Mouse (Mus musculus): ENCODE measurements around the gene Tmem29. TPM values are rescaled to one million over a fixed set of nuclear protein-coding genes. Genes with fewer than 3 reads are reported as not detected.

Gene Tmem29
- polyA plus RNA-seq, 1 experiment from 2014 or later, result 20.5 TPM

DNA sequence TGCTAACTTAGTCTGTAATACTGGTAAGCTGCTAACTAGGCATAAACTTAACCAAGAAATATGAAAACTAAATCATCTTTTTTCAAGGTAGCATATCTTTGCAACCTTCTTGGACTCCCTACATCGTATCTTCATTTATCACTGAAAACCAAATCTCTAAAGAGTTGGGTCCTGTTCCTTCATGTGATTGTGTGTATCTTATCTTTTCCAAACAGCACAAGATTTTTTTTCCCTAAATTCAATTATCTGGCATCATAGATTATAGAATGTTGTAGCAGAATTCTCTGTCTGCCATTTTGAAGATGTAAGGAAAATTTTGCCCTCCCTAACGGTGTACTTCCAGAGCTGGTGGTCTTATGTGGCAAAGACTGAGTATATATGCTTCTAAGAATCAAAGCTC is 22.6 kb downstream of the Tmem29 start:
- no peaks in the 10 kb centered on the region for H3K27me3 ChIP-seq (replicated peaks; ENCODE audit: insufficient read depth, low read length)
- no peak for TF ChIP-seq CTCF (IDR thresholded peaks at IDR 0.05)
- no peak for TF ChIP-seq EP300 (IDR thresholded peaks at IDR 0.05)
- H3K27ac ChIP-seq (ENCODE audit: low read length), result no peak overlapping the region
- no peaks in the 10 kb centered on the region for H3K4me1 ChIP-seq (ENCODE audit: insufficient read depth, low read depth, low read length)
- no peak overlapping the region for H3K4me3 ChIP-seq (ENCODE audit: low read depth, low read length)
- H3K9ac ChIP-seq (replicated peaks; ENCODE audit: low read depth), result no peak overlapping the region
- no peaks in the 10 kb centered on the region for H3K9me3 ChIP-seq (ENCODE audit: low read length)
- ATAC-seq (no peak), DNase-seq (ENCODE audit: low spot score) (no peak)
- H3K4me2 ChIP-seq (replicated peaks; ENCODE audit: low read depth, low read length), result no peak overlapping the region
- 90% methylated on average over 2 of the region's 2 CpGs for WGBS
- H3K36me3 ChIP-seq (ENCODE audit: insufficient read depth, low read length), result no peaks in the 10 kb centered on the region

DNA sequence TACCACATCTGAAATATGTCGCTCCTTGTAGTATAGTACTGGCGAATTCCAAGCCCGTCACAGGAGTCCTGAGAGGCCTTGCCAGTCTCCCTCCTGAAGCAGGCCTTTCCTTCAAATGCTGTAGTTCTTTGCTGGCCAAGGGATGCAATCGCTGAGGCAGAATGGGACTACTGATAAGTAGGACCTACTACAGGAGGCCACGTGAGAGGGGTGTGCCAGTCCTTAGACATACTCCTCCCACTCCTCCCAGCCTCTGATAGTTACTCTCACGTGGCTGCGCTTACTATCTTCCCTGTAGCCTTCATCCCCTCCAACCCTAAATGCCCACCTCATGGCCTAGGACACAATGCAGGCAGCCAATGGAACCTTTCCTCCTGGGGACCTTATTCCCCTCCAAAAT is 23.6 kb downstream of the Tmem29 start:
- TF ChIP-seq EP300 (IDR thresholded peaks at IDR 0.05) (no peak), CTCF (IDR thresholded peaks at IDR 0.05) (no peak)
- Histone ChIP-seq H3K9me3 (ENCODE audit: low read length) (no peaks in the 10 kb centered on the region), H3K9ac (replicated peaks; ENCODE audit: low read depth) (no peak overlapping the region), H3K27me3 (replicated peaks; ENCODE audit: insufficient read depth, low read length) (no peaks in the 10 kb centered on the region), H3K4me1 (ENCODE audit: insufficient read depth, low read depth, low read length) (no peaks in the 10 kb centered on the region), H3K36me3 (ENCODE audit: insufficient read depth, low read length) (no peaks in the 10 kb centered on the region), H3K27ac (ENCODE audit: low read length) (no peak overlapping the region), H3K4me3 (ENCODE audit: low read depth, low read length) (no peak overlapping the region), H3K4me2 (replicated peaks; ENCODE audit: low read depth, low read length) (no peak overlapping the region)
- ATAC-seq (no peak), DNase-seq (ENCODE audit: low spot score) (no peak)
- 87% methylated on average over 7 of the region's 7 CpGs for WGBS

DNA sequence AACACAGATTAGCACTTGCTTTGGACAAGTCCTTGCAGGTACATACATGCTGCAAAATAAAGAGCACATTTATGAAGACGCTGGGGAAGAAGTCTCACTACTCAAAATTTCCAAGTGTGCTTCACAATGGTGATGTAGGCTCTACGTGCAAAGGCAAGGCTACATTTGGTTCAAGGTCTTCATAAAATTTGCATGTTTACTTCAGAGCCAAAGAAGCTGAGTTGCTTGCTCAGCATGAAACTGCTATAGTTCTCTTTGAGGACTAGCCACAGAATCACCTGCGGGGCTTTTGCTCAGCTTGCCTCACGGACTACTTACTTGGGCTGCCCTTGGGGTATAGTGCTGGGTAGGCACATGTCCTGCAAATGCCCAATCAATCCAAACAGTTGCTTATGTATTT is 45.4 kb downstream of the Tmem29 start:
- Histone ChIP-seq H3K4me3 (ENCODE audit: low read depth, low read length) (no peak overlapping the region), H3K9me3 (ENCODE audit: low read length) (no peaks in the 10 kb centered on the region), H3K27ac (ENCODE audit: low read length) (no peak overlapping the region), H3K4me2 (replicated peaks; ENCODE audit: low read depth, low read length) (no peak overlapping the region), H3K27me3 (replicated peaks; ENCODE audit: insufficient read depth, low read length) (no peaks in the 10 kb centered on the region), H3K9ac (replicated peaks; ENCODE audit: low read depth) (no peak overlapping the region), H3K4me1 (ENCODE audit: insufficient read depth, low read depth, low read length) (no peaks in the 10 kb centered on the region), H3K36me3 (ENCODE audit: insufficient read depth, low read length) (no peaks in the 10 kb centered on the region)
- no peak for TF ChIP-seq EP300 (IDR thresholded peaks at IDR 0.05)
- no peak for TF ChIP-seq CTCF (IDR thresholded peaks at IDR 0.05)
- ATAC-seq (no peak), DNase-seq (ENCODE audit: low spot score) (no peak)
- 90% methylated on average over 4 of the region's 4 CpGs for WGBS

Other genes with a start within 250 kb of the Tmem29 start
- 145 and 178 TPM in 2 replicates for gene Alas2, start 88.2 kb upstream of the Tmem29 start, polyA plus RNA-seq (2015; fragmentation: Nextera tagmentation; extraction: Ambion mirVana)
- gene Pfkfb1, start 129.1 kb upstream of the Tmem29 start, polyA plus RNA-seq (2015; fragmentation: Nextera tagmentation; extraction: Ambion mirVana), result 1.9 and 2.5 TPM in 2 replicates
- 6.7 and 7.3 TPM in 2 replicates for gene Apex2, start 130.7 kb upstream of the Tmem29 start, polyA plus RNA-seq (2015; fragmentation: Nextera tagmentation; extraction: Ambion mirVana)
- 2.2 and 2.9 TPM in 2 replicates for gene Tro, start 198.4 kb upstream of the Tmem29 start, polyA plus RNA-seq (2015; fragmentation: Nextera tagmentation; extraction: Ambion mirVana)